Mouse (Mus musculus) urinary bladder, postnatal 25 days (tissue): ENCODE data around the gene Mef2c.

Experiments
- DNase-seq: peaks from one replicate; pipeline ENCODE4 v3.0.0; 2022; ENCODE audit warnings: low spot score

Gene Mef2c

GRCm38 (mm10) chr13:83609517-83609878, 105.7 kb downstream of the Mef2c start:
- no peak for DNase-seq

GRCm38 (mm10) chr13:83610124-83610523, 106.3 kb downstream of the Mef2c start:
- no peak for DNase-seq

GRCm38 (mm10) chr13:83612195-83612594, 108.4 kb downstream of the Mef2c start:
- no peak for DNase-seq

GRCm38 (mm10) chr13:83615875-83616274, 112.0 kb downstream of the Mef2c start:
- DNase-seq, result no peak

- no peak for DNase-seq
Observed at GRCm38 (mm10) chr13:83624651-83625050, 120.8 kb downstream of the Mef2c start.

- no peak for DNase-seq
Observed at GRCm38 (mm10) chr13:83627429-83627828, 123.6 kb downstream of the Mef2c start.

GRCm38 (mm10) chr13:83628139-83628538, 124.3 kb downstream of the Mef2c start:
- DNase-seq, result no peak

GRCm38 (mm10) chr13:83633155-83633554, 129.3 kb downstream of the Mef2c start:
- no peak for DNase-seq

GRCm38 (mm10) chr13:83635218-83635617, 131.4 kb downstream of the Mef2c start:
- no peak for DNase-seq

GRCm38 (mm10) chr13:83637666-83638065, 133.8 kb downstream of the Mef2c start:
- DNase-seq, result no peak

- DNase-seq, result no peak
Observed at GRCm38 (mm10) chr13:83638735-83639134, 134.9 kb downstream of the Mef2c start.

- DNase-seq, result no peak
Observed at GRCm38 (mm10) chr13:83649051-83649450, 145.2 kb downstream of the Mef2c start.

- no peak for DNase-seq
Observed at GRCm38 (mm10) chr13:83649795-83650476, 146.1 kb downstream of the Mef2c start.

GRCm38 (mm10) chr13:83650807-83651206, 147.0 kb downstream of the Mef2c start:
- no peak for DNase-seq

- no peak for DNase-seq
Observed at GRCm38 (mm10) chr13:83651941-83652548, 148.2 kb downstream of the Mef2c start.

GRCm38 (mm10) chr13:83652560-83652959, 148.7 kb downstream of the Mef2c start:
- no peak for DNase-seq

- DNase-seq, result peak; percentile 76
Observed at GRCm38 (mm10) chr13:83654889-83655769, 151.3 kb downstream of the Mef2c start.

- no peak for DNase-seq
Observed at GRCm38 (mm10) chr13:83656094-83656493, 152.3 kb downstream of the Mef2c start.

GRCm38 (mm10) chr13:83656773-83657172, 152.9 kb downstream of the Mef2c start:
- no peak for DNase-seq

GRCm38 (mm10) chr13:83660722-83661121, 156.9 kb downstream of the Mef2c start:
- DNase-seq, result no peak

- no peak for DNase-seq
Observed at GRCm38 (mm10) chr13:83661166-83661565, 157.3 kb downstream of the Mef2c start.

- DNase-seq, result no peak
Observed at GRCm38 (mm10) chr13:83662089-83662551, 158.3 kb downstream of the Mef2c start.

- no peak for DNase-seq
Observed at GRCm38 (mm10) chr13:83666179-83666578, 162.3 kb downstream of the Mef2c start.
